Mouse (Mus musculus) kidney, adult 2 months (tissue): ENCODE data around the gene Egflam. TPM values are rescaled to one million over a fixed set of nuclear protein-coding genes. Genes with fewer than 3 reads are reported as not detected.

Experiments
- DNase-seq: peaks from one replicate; pipeline ENCODE4 v3.0.0; 2021
- H3K27ac ChIP-seq: fragments of 200-500 bp; 2 replicates; pipeline ENCODE4 v1.5.1; 2012; ENCODE audit warnings: low read depth, low read length, control low read depth, inconsistent platforms; ENCODE audit not compliant: insufficient read depth
- H3K27me3 ChIP-seq: fragments of 200-500 bp; replicated peaks from 2 replicates; pipeline ENCODE4 v1.6.1; 2012; ENCODE audit warnings: mild to moderate bottlenecking, moderate library complexity, low read length, inconsistent platforms; ENCODE audit not compliant: control insufficient read depth, insufficient read depth
- H3K36me3 ChIP-seq: fragments of 200-500 bp; 2 replicates; pipeline ENCODE4 v1.6.1; 2012; ENCODE audit warnings: mild to moderate bottlenecking, moderate library complexity, low read length, inconsistent platforms; ENCODE audit not compliant: control insufficient read depth, insufficient read depth
- H3K4me1 ChIP-seq: fragments of 200-500 bp; 2 replicates; pipeline ENCODE4 v1.6.1; 2011; ENCODE audit warnings: low read length; ENCODE audit not compliant: control insufficient read depth, insufficient read depth
- H3K4me3 ChIP-seq: fragments of 200-500 bp; 2 replicates; pipeline ENCODE4 v1.5.1; 2011; ENCODE audit warnings: mild to moderate bottlenecking, low read depth, low read length, control low read depth; ENCODE audit not compliant: insufficient read depth
- CTCF ChIP-seq: fragments of 200-500 bp; conservative IDR thresholded peaks from 2 replicates; pipeline ENCODE4 v1.5.1; 2011; ENCODE audit warnings: low read depth, mild to moderate bottlenecking, control low read depth, low read length, moderate library complexity, mixed read lengths; ENCODE audit not compliant: insufficient read depth, insufficient read length
- POLR2A ChIP-seq: fragments of 200-500 bp; IDR thresholded peaks from one replicate; pipeline ENCODE4 v1.6.1; 2011; ENCODE audit warnings: low read depth, low read length, control low read depth
- WGBS: fragments of 180-500 bp; shearing (Covaris S2); methylation state at CpG from one replicate; pipeline ENCODE4 v1.1.7; 2018; 5-methylcytosine and 5-hydroxymethylcytosine counted together
- polyA plus RNA-seq: library from polyadenylated mRNA; depleted of rRNA; stranded (reverse); fragments of >200 nt; gene quantifications from 2 replicates; pipeline ENCODE4 v1.2.3, GENCODE M21; 2012

The Egflam gene
- polyA plus RNA-seq, 1 experiment: 6.8 TPM

DNA sequence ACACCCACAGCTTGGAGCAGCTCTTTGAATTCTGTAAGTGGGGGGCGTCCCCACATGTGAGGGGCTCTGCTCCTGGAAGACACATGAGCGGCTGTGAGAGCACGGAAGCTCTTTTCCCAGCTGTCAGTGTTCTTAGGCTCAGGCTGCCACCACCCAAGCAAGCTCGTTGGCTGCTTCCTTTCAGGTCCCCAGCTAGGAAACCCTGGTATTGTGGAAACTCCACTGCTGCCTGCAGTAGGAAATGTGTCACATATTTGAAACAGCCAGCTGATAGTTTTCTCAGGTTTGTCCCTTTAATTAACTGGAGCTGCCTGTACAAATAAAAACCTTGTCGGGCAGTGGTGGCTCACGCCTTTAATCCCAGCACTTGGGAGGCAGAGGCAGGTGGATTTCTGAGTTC is 234.3 kb downstream of the Egflam start:
- WGBS: 73% methylated on average over 6 of the region's 6 CpGs
- H3K27ac ChIP-seq: no peak overlapping the region

DNA sequence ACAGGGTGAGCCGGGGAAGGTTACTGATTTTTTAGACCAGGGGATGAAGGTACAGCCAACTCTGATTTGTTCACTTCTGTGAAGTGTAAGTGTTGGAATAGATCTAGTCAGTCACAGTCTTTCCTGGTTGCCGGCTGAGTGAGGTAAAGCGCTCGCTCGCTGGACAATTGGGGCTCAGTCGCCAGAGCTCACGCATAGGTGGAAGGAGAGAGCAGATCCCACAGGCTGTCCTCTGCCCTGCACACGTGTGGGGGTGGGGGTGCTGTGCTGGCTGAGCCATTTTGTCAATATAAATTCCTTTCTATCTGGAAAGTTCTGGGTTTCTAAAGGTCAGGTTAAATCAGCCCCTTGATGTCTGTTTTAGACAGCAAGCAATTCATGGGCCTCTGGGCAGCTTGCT is 237.9 kb downstream of the Egflam start:
- no peak for TF ChIP-seq POLR2A
- no peak for TF ChIP-seq CTCF
- 76% methylated on average over 8 of the region's 8 CpGs for WGBS

More for the DNA sequence above, 234.3 kb downstream of the Egflam start:
- H3K36me3 ChIP-seq: peaks cover 5% of the 10 kb centered on the region
- H3K4me3 ChIP-seq: no peak overlapping the region
- 0 out of 2 replicates have a peak, but pooled peaks cover 4% of the 10 kb centered on the region for H3K4me1 ChIP-seq
- no peak for TF ChIP-seq CTCF
- no peak for TF ChIP-seq POLR2A
- no peak for DNase-seq
- no peaks in the 10 kb centered on the region for H3K27me3 ChIP-seq

DNA sequence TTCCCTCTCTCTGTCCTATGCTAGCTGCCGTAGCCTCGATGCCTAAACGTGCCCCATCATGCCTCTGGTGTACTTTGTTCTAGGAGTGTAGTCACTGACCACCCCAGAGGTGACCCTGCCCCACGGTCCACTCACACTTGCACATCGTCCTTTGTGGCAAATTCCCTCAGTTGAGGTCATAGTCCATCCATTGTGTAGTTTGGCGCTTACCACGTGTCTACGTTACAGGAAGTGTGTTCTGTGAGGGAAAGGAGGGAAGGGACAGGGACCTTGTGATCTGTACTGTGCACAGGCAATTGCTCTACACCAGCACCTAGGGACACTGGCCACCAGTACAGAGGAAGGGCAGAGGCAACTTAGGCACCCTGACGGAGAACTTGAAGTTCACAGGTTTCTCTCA is 238.3 kb downstream of the Egflam start:
- no peaks in the 10 kb centered on the region for H3K36me3 ChIP-seq
- no peak overlapping the region for H3K27ac ChIP-seq
- H3K27me3 ChIP-seq: no peaks in the 10 kb centered on the region
- no peak overlapping the region for H3K4me3 ChIP-seq
- DNase-seq: peak; percentile 79
- WGBS: 64% methylated on average over 9 of the region's 9 CpGs
- no peak for TF ChIP-seq CTCF
- TF ChIP-seq POLR2A: no peak
- 0 out of 2 replicates have a peak, but pooled peaks cover 4% of the 10 kb centered on the region for H3K4me1 ChIP-seq

More for the DNA sequence above, 237.9 kb downstream of the Egflam start:
- Histone ChIP-seq H3K4me3 (no peak overlapping the region), H3K27me3 (no peaks in the 10 kb centered on the region), H3K27ac (no peak overlapping the region), H3K36me3 (no peaks in the 10 kb centered on the region), H3K4me1 (0 out of 2 replicates have a peak, but pooled peaks cover 4% of the 10 kb centered on the region)
- no peak for DNase-seq

DNA sequence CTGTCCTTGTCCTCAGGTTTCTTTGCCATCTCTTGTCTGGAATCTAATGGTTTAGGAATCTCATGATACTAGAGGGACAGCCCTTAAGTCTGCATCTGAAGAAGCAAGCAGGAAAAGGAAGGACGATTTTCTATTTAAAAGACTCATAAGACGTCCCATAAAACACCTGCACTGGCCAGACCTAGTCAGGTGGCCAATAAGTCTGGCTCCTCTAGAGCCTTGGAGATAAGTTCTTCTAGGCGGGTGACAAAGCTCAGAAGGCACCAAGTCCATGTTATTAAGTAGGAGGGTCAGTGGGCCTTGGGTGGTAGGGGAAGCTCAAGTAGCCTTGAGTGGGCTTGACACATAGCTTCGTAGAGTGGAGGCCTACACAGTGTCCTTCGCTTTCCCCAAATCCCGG is 240.5 kb downstream of the Egflam start:
- no peak for TF ChIP-seq POLR2A
- no peak for TF ChIP-seq CTCF
- WGBS: 94% methylated on average over 6 of the region's 6 CpGs
- no peaks in the 10 kb centered on the region for H3K27me3 ChIP-seq
- no peak overlapping the region for H3K27ac ChIP-seq
- no peaks in the 10 kb centered on the region for H3K36me3 ChIP-seq
- H3K4me1 ChIP-seq: peaks cover 7% of the 10 kb centered on the region
- no peak for DNase-seq
- H3K4me3 ChIP-seq: no peak overlapping the region
